Mouse (Mus musculus): Measurements from ENCODE around the gene Usp45. TPM values are rescaled to one million over a fixed set of nuclear protein-coding genes. Genes with fewer than 3 reads are reported as not detected.

The Usp45 gene
- polyA plus RNA-seq, 1 experiment = 19.8 TPM

GRCm38 (mm10) chr4:21786268-21786667 is 19.3 kb downstream of the Usp45 start:
- no peak overlapping the region for H3K27ac ChIP-seq (ENCODE audit: insufficient read depth, low read length)
- H3K4me3 ChIP-seq (ENCODE audit: insufficient read depth, low read length) = no peak overlapping the region
- H3K4me1 ChIP-seq (ENCODE audit: control insufficient read depth, insufficient read depth, low read length) = no peaks in the 10 kb centered on the region
- TF ChIP-seq POLR2A (IDR thresholded peaks at IDR 0.05; ENCODE audit: extremely low read depth, insufficient read depth, low read length) = no peak
- no peak for TF ChIP-seq CTCF (IDR thresholded peaks at IDR 0.05; ENCODE audit: extremely low read depth, insufficient read depth, low read length)

DNA sequence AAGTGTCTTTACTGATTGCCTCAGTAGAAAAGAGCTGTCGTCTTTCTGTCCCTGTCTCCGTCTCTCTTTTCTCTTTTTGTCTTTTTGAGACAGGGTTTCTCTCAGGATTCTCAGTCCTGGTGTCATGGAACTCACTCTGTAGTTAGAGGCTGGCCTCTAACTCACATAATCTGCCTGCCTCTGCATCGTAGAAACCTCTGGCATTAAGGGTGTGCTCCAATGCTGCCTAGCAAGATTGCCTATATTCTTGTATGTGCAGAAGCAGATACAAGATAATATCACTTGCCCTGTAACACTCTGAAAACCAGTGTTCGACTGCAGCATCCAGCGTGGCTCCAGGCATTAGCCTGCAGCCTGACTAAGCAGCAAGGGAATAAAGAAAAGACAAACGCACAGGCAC is 21.9 kb downstream of the Usp45 start:
- TF ChIP-seq CTCF (IDR thresholded peaks at IDR 0.05; ENCODE audit: extremely low read depth, insufficient read depth, low read length) (no peak), POLR2A (IDR thresholded peaks at IDR 0.05; ENCODE audit: extremely low read depth, insufficient read depth, low read length) (no peak)
- H3K4me1 ChIP-seq (ENCODE audit: control insufficient read depth, insufficient read depth, low read length) = no peaks in the 10 kb centered on the region
- no peak overlapping the region for H3K27ac ChIP-seq (ENCODE audit: insufficient read depth, low read length)
- no peak overlapping the region for H3K4me3 ChIP-seq (ENCODE audit: insufficient read depth, low read length)

DNA sequence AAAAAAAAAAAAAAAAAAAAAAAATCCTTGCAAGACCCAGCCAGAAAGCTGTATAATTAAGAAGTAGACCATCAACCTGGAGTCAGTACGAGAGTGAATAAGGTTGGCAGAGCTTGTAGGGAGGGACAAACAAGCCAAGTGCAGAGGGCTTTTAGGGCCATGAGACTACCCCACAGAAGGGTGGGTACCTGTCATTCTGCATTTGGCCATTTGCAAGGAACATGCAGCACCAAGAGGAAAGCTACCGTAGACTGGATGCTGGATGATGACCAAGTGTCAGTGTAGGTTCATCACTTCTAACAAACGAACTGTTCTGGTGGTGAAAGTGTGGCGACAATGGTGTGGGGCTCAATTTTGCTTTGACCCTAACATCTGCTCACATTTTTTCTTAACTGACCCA is 22.9 kb downstream of the Usp45 start:
- Histone ChIP-seq H3K4me3 (ENCODE audit: insufficient read depth, low read length) (no peak overlapping the region), H3K27ac (ENCODE audit: insufficient read depth, low read length) (no peak overlapping the region), H3K4me1 (ENCODE audit: control insufficient read depth, insufficient read depth, low read length) (no peaks in the 10 kb centered on the region)
- TF ChIP-seq CTCF (IDR thresholded peaks at IDR 0.05; ENCODE audit: extremely low read depth, insufficient read depth, low read length) = no peak
- no peak for TF ChIP-seq POLR2A (IDR thresholded peaks at IDR 0.05; ENCODE audit: extremely low read depth, insufficient read depth, low read length)

- Histone ChIP-seq H3K4me3 (ENCODE audit: insufficient read depth, low read length) (no peak overlapping the region), H3K4me1 (ENCODE audit: control insufficient read depth, insufficient read depth, low read length) (no peaks in the 10 kb centered on the region), H3K27ac (ENCODE audit: insufficient read depth, low read length) (no peak overlapping the region)
- TF ChIP-seq POLR2A (IDR thresholded peaks at IDR 0.05; ENCODE audit: extremely low read depth, insufficient read depth, low read length) = no peak
- no peak for TF ChIP-seq CTCF (IDR thresholded peaks at IDR 0.05; ENCODE audit: extremely low read depth, insufficient read depth, low read length)
Measured at GRCm38 (mm10) chr4:21793631-21794030, 26.7 kb downstream of the Usp45 start.

DNA sequence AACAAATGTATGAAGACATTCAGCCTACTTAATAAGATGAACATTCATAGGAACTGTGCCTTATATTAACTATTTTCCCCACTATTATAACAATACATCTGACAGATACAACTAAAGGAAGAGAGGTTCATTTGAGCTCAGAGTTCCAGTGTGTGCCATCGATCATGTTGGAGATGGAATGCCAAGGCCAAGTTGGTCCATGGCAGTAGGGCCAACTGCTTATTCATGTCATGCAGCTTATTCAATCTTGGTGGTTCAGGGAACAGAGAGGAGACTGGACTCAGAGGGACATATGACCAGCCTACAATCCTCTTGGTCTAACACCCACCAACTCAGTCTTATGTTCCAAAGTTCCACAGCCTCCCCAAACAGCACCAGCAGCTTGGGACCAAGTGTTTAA is 34.1 kb downstream of the Usp45 start:
- Histone ChIP-seq H3K4me3 (ENCODE audit: insufficient read depth, low read length) (no peak overlapping the region), H3K4me1 (ENCODE audit: control insufficient read depth, insufficient read depth, low read length) (no peaks in the 10 kb centered on the region), H3K27ac (ENCODE audit: insufficient read depth, low read length) (no peak overlapping the region)
- no peak for TF ChIP-seq CTCF (IDR thresholded peaks at IDR 0.05; ENCODE audit: extremely low read depth, insufficient read depth, low read length)
- no peak for TF ChIP-seq POLR2A (IDR thresholded peaks at IDR 0.05; ENCODE audit: extremely low read depth, insufficient read depth, low read length)

DNA sequence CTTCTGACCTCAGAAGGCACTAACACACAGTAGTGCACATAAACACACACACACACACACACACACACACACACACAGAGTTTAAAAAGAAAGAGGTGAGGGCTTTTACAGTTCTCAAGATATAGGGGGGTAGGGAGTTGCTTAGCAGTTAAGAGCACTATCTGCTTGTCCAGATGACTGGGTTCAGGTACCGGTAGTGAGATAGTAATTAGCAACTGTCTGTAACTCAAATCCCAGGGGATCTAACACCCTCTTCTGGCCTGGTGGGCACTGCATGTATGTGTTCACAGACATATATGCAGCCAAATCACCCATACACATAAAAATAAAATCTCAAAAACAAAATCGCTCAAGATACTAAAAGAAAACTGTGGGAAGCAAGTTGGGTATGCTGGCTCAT is 34.7 kb downstream of the Usp45 start:
- TF ChIP-seq CTCF (IDR thresholded peaks at IDR 0.05; ENCODE audit: extremely low read depth, insufficient read depth, low read length) = no peak
- no peak for TF ChIP-seq POLR2A (IDR thresholded peaks at IDR 0.05; ENCODE audit: extremely low read depth, insufficient read depth, low read length)
- Histone ChIP-seq H3K4me1 (ENCODE audit: control insufficient read depth, insufficient read depth, low read length) (no peaks in the 10 kb centered on the region), H3K4me3 (ENCODE audit: insufficient read depth, low read length) (no peak overlapping the region)

GRCm38 (mm10) chr4:21807204-21807603 is 40.2 kb downstream of the Usp45 start:
- TF ChIP-seq CTCF (IDR thresholded peaks at IDR 0.05; ENCODE audit: extremely low read depth, insufficient read depth, low read length) (no peak), POLR2A (IDR thresholded peaks at IDR 0.05; ENCODE audit: extremely low read depth, insufficient read depth, low read length) (no peak)
- no peak overlapping the region for H3K27ac ChIP-seq (ENCODE audit: insufficient read depth, low read length)
- H3K4me1 ChIP-seq (ENCODE audit: control insufficient read depth, insufficient read depth, low read length) = no peaks in the 10 kb centered on the region
- no peak overlapping the region for H3K4me3 ChIP-seq (ENCODE audit: insufficient read depth, low read length)

More for the DNA sequence above, 34.7 kb downstream of the Usp45 start:
- H3K27ac ChIP-seq (ENCODE audit: insufficient read depth, low read length) = no peak overlapping the region

GRCm38 (mm10) chr4:21810608-21811007 is 43.7 kb downstream of the Usp45 start:
- no peak overlapping the region for H3K27ac ChIP-seq (ENCODE audit: insufficient read depth, low read length)
- TF ChIP-seq CTCF (IDR thresholded peaks at IDR 0.05; ENCODE audit: extremely low read depth, insufficient read depth, low read length) = no peak
- no peak for TF ChIP-seq POLR2A (IDR thresholded peaks at IDR 0.05; ENCODE audit: extremely low read depth, insufficient read depth, low read length)

GRCm38 (mm10) chr4:21812635-21813034 is 45.7 kb downstream of the Usp45 start:
- TF ChIP-seq CTCF (IDR thresholded peaks at IDR 0.05; ENCODE audit: extremely low read depth, insufficient read depth, low read length) (no peak), POLR2A (IDR thresholded peaks at IDR 0.05; ENCODE audit: extremely low read depth, insufficient read depth, low read length) (no peak)
- H3K27ac ChIP-seq (ENCODE audit: insufficient read depth, low read length) = no peak overlapping the region
- H3K4me3 ChIP-seq (ENCODE audit: insufficient read depth, low read length) = no peak overlapping the region
- H3K4me1 ChIP-seq (ENCODE audit: control insufficient read depth, insufficient read depth, low read length) = no peaks in the 10 kb centered on the region

More at GRCm38 (mm10) chr4:21810608-21811007, 43.7 kb downstream of the Usp45 start:
- Histone ChIP-seq H3K4me1 (ENCODE audit: control insufficient read depth, insufficient read depth, low read length) (no peaks in the 10 kb centered on the region), H3K4me3 (ENCODE audit: insufficient read depth, low read length) (no peak overlapping the region)

- H3K4me3 ChIP-seq (ENCODE audit: insufficient read depth, low read length) = no peak overlapping the region
- TF ChIP-seq POLR2A (IDR thresholded peaks at IDR 0.05; ENCODE audit: extremely low read depth, insufficient read depth, low read length) = no peak
- TF ChIP-seq CTCF (IDR thresholded peaks at IDR 0.05; ENCODE audit: extremely low read depth, insufficient read depth, low read length) = peak; percentile 81
- H3K27ac ChIP-seq (ENCODE audit: insufficient read depth, low read length) = no peak overlapping the region
- H3K4me1 ChIP-seq (ENCODE audit: control insufficient read depth, insufficient read depth, low read length) = no peaks in the 10 kb centered on the region
Measured at GRCm38 (mm10) chr4:21814029-21814428, 47.1 kb downstream of the Usp45 start.
